20 mouse cellular contexts compared by ENCODE assay signal in the genomic region with DNA sequence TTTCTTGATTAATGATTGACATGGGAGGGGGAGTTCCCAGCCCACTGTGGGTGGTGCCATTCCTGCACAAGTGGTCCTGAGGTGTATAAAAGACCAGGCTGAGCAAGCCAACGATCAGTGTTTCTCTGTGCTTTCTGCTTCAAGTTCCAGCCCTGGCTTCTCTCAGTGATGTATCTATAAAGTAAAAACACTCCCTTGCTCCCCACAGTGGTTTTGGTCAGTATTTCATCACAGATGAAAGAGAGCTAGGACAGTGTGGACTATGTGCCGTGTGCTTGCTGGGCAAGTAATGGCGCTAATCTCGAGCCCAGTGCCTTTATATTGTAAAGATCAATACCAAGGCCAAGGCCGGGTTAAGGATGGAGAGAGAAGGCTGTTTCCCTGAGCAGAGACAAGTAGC. TPM values are rescaled to one million over a fixed set of nuclear protein-coding genes. Genes with fewer than 3 reads are reported as not detected.
DNase-seq lines count a peak whose midpoint lies in the region; ATAC-seq and TF ChIP-seq lines count a peak whose summit lies in the region.
"Had no signal": no experiment of that assay in that cellular context is flagged by ENCODE, and none has a peak within 500 bp of the region (broad histone marks: within the 10 kb centered on the region; RNA-seq: fewer than 3 reads in every experiment).

No protein-coding gene starts in this region.

- peaks cover 12% of the 10 kb centered on the region for H3K36me3 ChIP-seq in heart, postnatal 0 days (replicated peaks; ENCODE audit: control insufficient read depth, insufficient read depth, low read length)
- H3K36me3 ChIP-seq: limb, embryonic 15.5 days had no signal

- TF ChIP-seq CTCF in heart, postnatal 0 days (IDR thresholded peaks at IDR 0.05; ENCODE audit: low read depth): peak; percentile 28; the same call in 1 of the 2 replicates
- TF ChIP-seq CTCF in layer of hippocampus, adult 2 months (conservative IDR thresholded peaks at IDR 0.05): peak; percentile 62

- H3K4me1 ChIP-seq in heart, postnatal 0 days (ENCODE audit: control insufficient read depth, insufficient read depth): no peaks in the 10 kb centered on the region
- H3K4me1 ChIP-seq: limb, embryonic 15.5 days; neural tube, embryonic 12.5 days had no signal

- no peaks in the 10 kb centered on the region for H3K9me3 ChIP-seq in heart, postnatal 0 days (replicated peaks; ENCODE audit: control insufficient read depth, low read length)
- H3K9me3 ChIP-seq: limb, embryonic 15.5 days; megakaryocyte, embryonic 14.5 days; neural tube, embryonic 12.5 days had no signal

- ATAC-seq in heart, postnatal 0 days (ENCODE audit: insufficient read depth, low read depth): 0 out of 2 replicates have a peak, but pooled peaks have one; percentile 33

- TF ChIP-seq EP300 in heart, postnatal 0 days (IDR thresholded peaks at IDR 0.05; ENCODE audit: low read depth): no peak

- H3K27ac ChIP-seq in heart, postnatal 0 days (ENCODE audit: low read depth): no peak overlapping the region
- peak overlapping the region; percentile 39; the same call in 1 of the 2 replicates for H3K27ac ChIP-seq in layer of hippocampus, adult 2 months
- H3K27ac ChIP-seq: limb, embryonic 15.5 days; neural tube, embryonic 12.5 days had no signal

- H3K9ac ChIP-seq in heart, postnatal 0 days (replicated peaks; ENCODE audit: low read depth, low read length): no peak overlapping the region
- H3K9ac ChIP-seq: limb, embryonic 15.5 days; neural tube, embryonic 12.5 days had no signal

- DNase-seq in heart, postnatal 0 days (ENCODE audit: low spot score): no peak
- DNase-seq in heart, adult 18-20 months: no peak
- no peak for DNase-seq in layer of hippocampus, adult 2 months (ENCODE audit: low spot score in 2 of 2)
- no peak for DNase-seq in layer of hippocampus, postnatal 25 days (ENCODE audit: extremely low spot score in 1 of 2, low spot score in 1 of 2)
- peak; percentile 58 for DNase-seq in 3T3-L1 (ENCODE audit: low read depth, low spot score)
- DNase-seq in ZHBTc4 (ENCODE audit: low read depth, low spot score): peak; percentile 47
- DNase-seq in ovary, postnatal 10 days (ENCODE audit: low spot score): no peak
- DNase-seq in cerebellum, adult 18-20 months: no peak
- DNase-seq: adrenal gland, adult 8-10 months; B cell, adult 2 months; cerebellum, adult 11 months; cerebellum, postnatal 25 days; gastrocnemius, postnatal 14 days; heart, postnatal 10 days; kidney, postnatal 25 days; lung, postnatal 10 days; spleen, adult 18-20 months had no signal

- WGBS in heart, postnatal 0 days: 81% methylated on average over 5 of the region's 5 CpGs

- H3K4me3 ChIP-seq in heart, postnatal 0 days (ENCODE audit: low read depth, low read length): no peak overlapping the region
- H3K4me3 ChIP-seq in layer of hippocampus, adult 2 months: no peak overlapping the region
- H3K4me3 ChIP-seq: limb, embryonic 15.5 days; megakaryocyte, embryonic 14.5 days; neural tube, embryonic 12.5 days had no signal

- no peak overlapping the region for H3K4me2 ChIP-seq in heart, postnatal 0 days (ENCODE audit: low read depth, low read length)
- H3K4me2 ChIP-seq: limb, embryonic 15.5 days; neural tube, embryonic 12.5 days had no signal

- H3K27me3 ChIP-seq in heart, postnatal 0 days (ENCODE audit: control insufficient read depth, insufficient read depth, low read length): no peaks in the 10 kb centered on the region
- H3K27me3 ChIP-seq: limb, embryonic 15.5 days; megakaryocyte, embryonic 14.5 days; neural tube, embryonic 12.5 days had no signal

RNA-seq across cellular contexts. Expression of a gene that starts 23.3 kb away (rescaled TPM):
- 593 and 806 TPM in 2 replicates for total RNA-seq in heart, postnatal 0 days (2014; rRNA removed; ENCODE audit: low replicate concordance)
- polyA plus RNA-seq in heart, postnatal 0 days (2015; fragmentation: Nextera tagmentation; extraction: Ambion mirVana): 855 and 860 TPM in 2 replicates
- 1,000 to 10,000 TPM in 1 of 2 experiments, 100 to 1,000 TPM in 1; 956 to 1,038 TPM for total RNA-seq in heart, adult 18-20 months (2021)
- total RNA-seq in layer of hippocampus, adult 2 months (2021): 100 to 1,000 TPM; 606 to 625 TPM
- total RNA-seq in layer of hippocampus, postnatal 25 days (2021): 100 to 1,000 TPM; 560 to 614 TPM

Comparison
In these comparisons a context has a peak if more than half of its experiments do, and no peak if none do; other contexts are left out.
1. DNase-seq: peak in 3T3-L1 (single experiment) and ZHBTc4 (single experiment); none in heart, postnatal 0 days (single experiment), heart, adult 18-20 months (0 of 2), layer of hippocampus, adult 2 months (0 of 2), layer of hippocampus, postnatal 25 days (0 of 2), ovary, postnatal 10 days (single experiment) and cerebellum, adult 18-20 months (0 of 2).